Mouse (Mus musculus): ENCODE data around the gene Peg3.
A peak's percentile ranks its signal among the peaks of the same experiment; 100 is the strongest.

The Peg3 gene

GRCm38 (mm10) chr7:6709396-6709795 is 20.8 kb downstream of the Peg3 start:
- no peak for DNase-seq (ENCODE audit: low read depth, low spot score)

GRCm38 (mm10) chr7:6708451-6709180 is 21.6 kb downstream of the Peg3 start:
- no peak for DNase-seq (ENCODE audit: low read depth, low spot score)

- DNase-seq (ENCODE audit: low read depth, low spot score) = no peak
Measured at GRCm38 (mm10) chr7:6707416-6708015, 22.7 kb downstream of the Peg3 start.

GRCm38 (mm10) chr7:6699230-6699629 is 31.0 kb downstream of the Peg3 start:
- no peak for DNase-seq (ENCODE audit: low read depth, low spot score)

- DNase-seq (ENCODE audit: low read depth, low spot score) = peak; percentile 83
Measured at GRCm38 (mm10) chr7:6696241-6697045, 33.8 kb downstream of the Peg3 start, which contains the start of gene Zim1. Gene Zim1 (minus strand): TSS chr7:6696450.

GRCm38 (mm10) chr7:6685511-6685910 is 44.7 kb downstream of the Peg3 start:
- DNase-seq (ENCODE audit: low read depth, low spot score) = no peak

GRCm38 (mm10) chr7:6666726-6667125 is 63.5 kb downstream of the Peg3 start:
- DNase-seq (ENCODE audit: low read depth, low spot score) = no peak

- DNase-seq (ENCODE audit: low read depth, low spot score) = no peak
Measured at GRCm38 (mm10) chr7:6663430-6663829, 66.8 kb downstream of the Peg3 start.

- no peak for DNase-seq (ENCODE audit: low read depth, low spot score)
Measured at GRCm38 (mm10) chr7:6659605-6660004, 70.6 kb downstream of the Peg3 start.

GRCm38 (mm10) chr7:6658606-6659005 is 71.6 kb downstream of the Peg3 start:
- DNase-seq (ENCODE audit: low read depth, low spot score) = no peak

Data from WW6 (cell line).